Mouse (Mus musculus) sigmoid colon, adult 10 weeks (tissue): ENCODE measurements around the gene Lrrc29. TPM values are rescaled to one million over a fixed set of nuclear protein-coding genes. Genes with fewer than 3 reads are reported as not detected.

ENCODE experiments used
- polyA plus RNA-seq: library from polyadenylated mRNA; stranded (reverse); fragments of 350-450 nt; fragmentation: Illumina TruSeq; extraction: RNeasy Lipid Tissue Mini Kit (QIAGEN cat#74804); gene quantifications from one replicate; pipeline ENCODE4 v1.2.3, GENCODE M21; 2014; ENCODE audit warnings: low read depth, low replicate concordance

Gene Lrrc29
- 0.13 TPM for polyA plus RNA-seq

GRCm38 (mm10) chr8:105326141-105326672 lies at the start of gene Lrrc29, which contains the start of gene Tmem208:
Gene Lrrc29 (minus strand): TSS chr8:105326278.
Gene Tmem208 (plus strand): TSS chr8:105326354.

GRCm38 (mm10) chr8:105373032-105373431 lies 47.0 kb upstream of the Lrrc29 start, which contains the start of gene Plekhg4:
Gene Plekhg4 (plus strand): TSS chr8:105373274.

GRCm38 (mm10) chr8:105348450-105349095 lies 22.5 kb upstream of the Lrrc29 start, which contains the start of gene Slc9a5:
Gene Slc9a5 (plus strand): TSS chr8:105348843.

GRCm38 (mm10) chr8:105347428-105348221 lies 21.5 kb upstream of the Lrrc29 start, which contains the start of gene Fhod1:
Gene Fhod1 (minus strand): TSS chr8:105347953.

GRCm38 (mm10) chr8:105305211-105306145 lies 20.6 kb downstream of the Lrrc29 start, which contains the start of gene Elmo3:
Gene Elmo3 (plus strand): TSS chr8:105305601.

DNA sequence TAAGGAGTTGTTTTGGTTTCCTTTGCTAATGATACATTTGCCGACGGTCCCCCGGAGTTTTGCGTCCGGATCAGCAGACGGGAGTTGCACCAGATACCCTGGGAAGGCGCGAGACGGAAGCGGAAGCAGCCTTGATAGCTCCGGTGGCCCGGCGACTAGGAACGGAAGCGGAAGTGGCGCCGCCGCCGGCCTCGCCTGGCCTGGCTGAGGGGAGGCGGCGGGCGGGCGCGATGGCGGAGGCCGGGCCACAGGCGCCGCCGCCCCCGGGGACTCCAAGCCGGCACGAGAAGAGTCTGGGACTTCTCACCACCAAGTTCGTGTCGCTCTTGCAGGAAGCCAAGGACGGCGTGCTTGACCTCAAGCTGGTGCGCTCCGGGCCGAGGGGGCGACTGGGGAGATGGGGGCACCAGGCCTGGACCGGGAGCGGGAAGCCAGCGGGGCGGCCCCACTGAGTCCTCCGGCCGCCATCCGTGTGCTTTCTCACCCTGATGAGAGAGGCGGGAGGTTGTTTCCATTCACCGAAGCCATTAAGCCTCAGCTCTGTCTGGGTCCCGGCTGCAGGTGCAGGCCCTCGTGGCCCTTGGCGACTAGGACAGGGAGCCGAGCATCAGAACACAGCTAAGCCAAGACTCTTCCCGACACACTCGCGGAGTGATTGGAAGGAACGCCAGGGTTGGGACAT lies 28.4 kb downstream of the Lrrc29 start, which contains the start of gene E2f4:
TSS of gene E2f4 (plus strand) at position 153 of the 682 bp plus-strand sequence.

DNA sequence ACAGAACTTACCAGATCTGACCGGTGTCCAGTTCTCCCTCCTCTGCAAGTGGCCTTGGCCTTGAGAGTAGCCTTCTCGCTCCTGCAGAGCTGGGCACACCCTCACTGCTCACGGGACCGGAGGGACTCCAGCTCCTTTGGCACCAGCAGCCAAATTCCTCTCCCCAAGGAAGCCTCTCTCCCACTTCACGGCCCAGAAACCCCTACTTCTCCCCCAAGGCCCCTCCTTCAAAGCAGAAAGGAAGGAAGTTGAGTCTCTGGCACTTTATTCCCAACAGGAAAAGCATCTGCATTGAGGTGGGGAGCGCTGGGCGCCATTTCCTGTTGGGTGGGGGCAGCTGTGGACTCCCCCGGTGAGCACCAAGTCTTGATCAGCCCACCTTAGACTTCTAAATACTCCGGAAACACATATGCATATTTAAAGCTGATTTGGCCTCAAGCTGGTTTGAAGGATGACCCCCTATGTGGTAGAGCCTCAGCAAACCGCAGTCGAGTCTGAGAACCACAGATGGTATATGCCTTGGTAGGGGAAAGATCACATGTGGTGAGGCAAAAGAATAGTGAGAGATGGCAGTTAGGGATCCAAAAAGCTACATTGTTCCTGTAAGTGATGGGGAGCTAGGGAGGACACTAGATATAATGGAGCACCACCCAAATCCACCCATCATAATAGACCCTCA lies 30.0 kb downstream of the Lrrc29 start, which contains the start of gene Exoc3l:
TSS of gene Exoc3l (minus strand) at position 207 of the 679 bp plus-strand sequence.

DNA sequence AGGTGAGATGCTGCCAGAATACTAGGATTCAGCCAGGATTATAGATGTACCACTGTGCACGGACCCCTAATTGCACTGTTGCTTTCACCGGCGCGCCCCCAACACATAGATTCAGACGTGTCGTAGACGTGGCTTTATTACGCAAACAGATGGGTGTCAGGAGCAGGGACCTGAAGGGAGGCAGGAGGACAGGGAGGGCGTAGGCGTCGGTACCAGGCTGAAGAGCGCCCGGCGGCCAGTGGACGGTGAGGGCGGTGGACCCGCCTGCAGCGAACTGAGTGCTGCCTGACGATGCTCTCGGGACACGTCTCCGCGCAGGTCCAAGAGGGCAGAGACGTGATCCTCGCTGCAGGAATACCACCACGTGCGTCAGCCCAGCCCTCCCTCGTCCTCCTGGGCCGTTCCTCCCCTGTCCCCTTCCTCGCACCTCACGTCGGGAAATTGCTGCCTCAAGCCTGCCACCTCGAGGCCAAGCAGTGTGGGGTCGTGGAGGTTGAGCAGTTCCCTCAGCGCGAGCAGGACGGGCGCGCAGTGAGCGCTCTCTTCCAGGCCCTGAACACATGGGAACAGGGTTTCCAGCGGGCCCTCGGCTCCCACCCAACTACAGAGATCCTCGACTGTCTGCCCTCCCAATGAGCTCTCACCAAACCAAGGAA lies 36.1 kb downstream of the Lrrc29 start, which contains the start of gene 4931428F04Rik:
TSS of gene 4931428F04Rik (minus strand) at position 60 of the 656 bp plus-strand sequence.

DNA sequence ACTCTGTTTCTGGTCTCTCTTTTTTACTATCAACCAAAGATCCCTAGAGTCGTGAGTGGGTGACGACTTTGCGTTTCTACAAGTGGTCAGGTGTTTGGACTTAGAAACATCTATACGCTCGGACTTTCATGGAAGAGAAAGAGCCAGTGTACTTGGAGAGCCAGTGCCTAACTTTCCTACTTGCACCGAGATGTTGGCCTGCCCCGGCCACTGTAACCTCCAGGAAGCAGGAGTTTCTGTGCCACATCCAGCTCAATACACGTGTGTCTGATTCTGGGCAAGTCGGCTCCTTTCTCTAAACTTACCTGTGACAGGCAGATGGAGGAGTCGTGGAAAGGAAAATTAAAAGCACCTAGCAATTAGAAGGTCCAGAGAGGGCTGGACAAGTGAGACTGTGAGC lies 50.2 kb downstream of the Lrrc29 start, which contains the start of gene Nol3:
TSS of gene Nol3 (plus strand) at position 301 of the 400 bp plus-strand sequence.

DNA sequence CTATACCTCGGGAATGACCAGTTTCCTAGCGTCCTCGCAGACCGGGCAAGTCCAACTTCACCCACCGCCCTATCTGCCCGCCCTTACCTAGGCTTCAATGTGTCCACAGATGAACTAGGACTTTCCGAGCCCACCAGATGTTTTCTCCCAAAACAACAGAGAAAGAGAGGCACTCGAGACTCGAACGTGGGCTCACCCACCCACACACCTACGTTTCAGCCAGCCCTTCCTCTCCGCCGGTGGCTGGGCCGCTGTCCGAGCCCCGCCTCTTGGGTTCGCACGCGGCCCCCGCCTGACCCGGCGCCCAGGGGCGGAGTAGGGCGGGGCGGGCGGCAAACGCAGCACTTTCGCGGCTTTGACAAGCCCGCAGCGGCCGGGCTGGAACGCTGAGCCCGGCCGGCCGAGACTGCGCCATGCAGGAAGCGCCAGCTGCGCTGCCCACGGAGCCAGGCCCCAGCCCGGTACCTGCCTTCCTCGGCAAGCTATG lies 56.6 kb downstream of the Lrrc29 start, which contains the start of gene Hsf4:
TSS of gene Hsf4 (plus strand) at position 341 of the 487 bp plus-strand sequence.

DNA sequence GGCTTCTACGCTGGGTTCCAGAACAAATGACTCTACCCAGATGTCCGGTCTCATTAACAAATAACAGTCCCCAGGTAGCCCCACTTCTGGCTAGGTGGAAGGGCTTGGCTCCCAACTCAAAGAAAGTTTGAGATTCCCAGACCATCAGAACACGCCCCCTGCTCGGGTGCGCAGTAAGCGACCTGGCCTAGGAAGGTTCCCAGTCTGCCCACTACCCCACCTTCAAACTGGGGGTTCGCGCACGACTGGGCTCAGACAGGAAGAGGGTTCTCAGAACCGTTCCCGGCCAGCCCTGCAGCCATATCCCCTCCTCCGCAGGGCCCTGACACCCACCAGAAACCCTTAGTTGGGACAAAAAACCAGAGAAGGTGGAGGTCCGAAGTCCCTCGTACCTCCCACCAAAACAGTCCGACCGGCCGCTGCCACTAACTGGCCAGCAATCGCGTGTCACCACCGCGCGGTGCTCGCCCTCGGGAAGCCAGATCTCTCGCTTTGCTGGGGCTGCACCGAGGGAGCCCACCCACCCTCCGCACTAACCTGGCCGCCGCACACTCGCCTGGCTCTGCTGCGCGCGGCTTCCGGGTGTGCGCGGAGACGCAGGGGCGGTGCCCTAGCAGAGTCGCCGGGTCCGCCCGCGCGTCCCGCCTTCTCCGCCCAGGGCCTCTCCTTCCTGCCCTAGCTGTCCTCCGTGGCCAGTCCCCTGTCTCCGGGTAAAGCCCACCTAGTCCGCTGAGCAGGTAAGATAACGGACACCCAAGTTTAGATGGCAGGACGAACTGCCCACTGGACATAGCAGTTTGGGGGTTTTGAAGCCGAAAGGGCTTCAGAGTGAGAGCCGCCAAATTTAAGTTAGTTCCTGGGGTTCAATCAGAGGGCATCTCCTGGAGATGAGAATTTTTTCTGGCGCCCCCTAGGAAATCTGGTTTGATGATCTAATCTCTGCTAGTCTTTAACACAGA lies 61.8 kb downstream of the Lrrc29 start, which contains the start of the genes Tradd and Fbxl8:
TSS of gene Tradd (minus strand) at position 586 of the 959 bp plus-strand sequence.
TSS of gene Fbxl8 (plus strand) at position 625 of the 959 bp plus-strand sequence.

Other genes with a start within 250 kb of the Lrrc29 start
- not detected for gene Ces3b, start 242.5 kb downstream of the Lrrc29 start, polyA plus RNA-seq
- not detected for gene Ces4a, start 194.5 kb downstream of the Lrrc29 start, polyA plus RNA-seq
- 162 TPM for gene Cbfb, start 155.6 kb downstream of the Lrrc29 start, polyA plus RNA-seq
- gene D230025D16Rik, start 101.1 kb downstream of the Lrrc29 start, polyA plus RNA-seq, result 30.6 TPM
- gene B3gnt9, start 71.1 kb downstream of the Lrrc29 start, polyA plus RNA-seq, result 3.5 TPM
- gene Tradd, start 61.7 kb downstream of the Lrrc29 start, polyA plus RNA-seq, result 5.3 TPM
- gene Fbxl8, start 61.6 kb downstream of the Lrrc29 start, polyA plus RNA-seq, result 0.28 TPM
- gene Hsf4, start 56.5 kb downstream of the Lrrc29 start, polyA plus RNA-seq, result not detected
- gene Nol3, start 50.1 kb downstream of the Lrrc29 start, polyA plus RNA-seq, result 0.50 TPM
- gene 4931428F04Rik, start 36.4 kb downstream of the Lrrc29 start, polyA plus RNA-seq, result 1.3 TPM
- gene Exoc3l, start 30.2 kb downstream of the Lrrc29 start, polyA plus RNA-seq, result not detected
- 9.1 TPM for gene E2f4, start 28.6 kb downstream of the Lrrc29 start, polyA plus RNA-seq
- 6.4 TPM for gene Elmo3, start 20.7 kb downstream of the Lrrc29 start, polyA plus RNA-seq
- gene Tmem208, start 76 bp upstream of the Lrrc29 start, polyA plus RNA-seq, result 10.0 TPM
- 0.28 TPM for gene Fhod1, start 21.7 kb upstream of the Lrrc29 start, polyA plus RNA-seq
- 0.09 TPM for gene Slc9a5, start 22.6 kb upstream of the Lrrc29 start, polyA plus RNA-seq
- not detected for gene Plekhg4, start 47.0 kb upstream of the Lrrc29 start, polyA plus RNA-seq
- not detected for gene Kctd19, start 87.2 kb upstream of the Lrrc29 start, polyA plus RNA-seq
- gene Lrrc36, start 87.3 kb upstream of the Lrrc29 start, polyA plus RNA-seq, result not detected
- gene Tppp3, start 145.2 kb upstream of the Lrrc29 start, polyA plus RNA-seq, result 1.1 TPM
- gene Zdhhc1, start 170.6 kb upstream of the Lrrc29 start, polyA plus RNA-seq, result 3.8 TPM
- gene Hsd11b2, start 192.5 kb upstream of the Lrrc29 start, polyA plus RNA-seq, result 68.5 TPM
- 23.0 TPM for gene Atp6v0d1, start 239.8 kb upstream of the Lrrc29 start, polyA plus RNA-seq